Mouse (Mus musculus): Measurements from ENCODE around the gene Alg1.

- TF ChIP-seq CTCF (IDR thresholded peaks at IDR 0.05; ENCODE audit: low read depth, low read length) (no peak), POLR2A (IDR thresholded peaks at IDR 0.05; ENCODE audit: borderline replicate concordance, low read depth, low read length) (peak; percentile 96)
These were observed at the start of gene Alg1 for GRCm38 (mm10) chr16:5233418-5234313.

All from bone marrow macrophage, adult 2 months (primary cell).